Mouse (Mus musculus): ENCODE measurements around the gene Acvr1b.

Acvr1b gene

GRCm38 (mm10) chr15:101173421-101174211 is at the start of gene Acvr1b:
TSS of gene Acvr1b (plus strand) at chr15:101174067.
- peak; percentile 89 for DNase-seq (ENCODE audit: low spot score)

DNA sequence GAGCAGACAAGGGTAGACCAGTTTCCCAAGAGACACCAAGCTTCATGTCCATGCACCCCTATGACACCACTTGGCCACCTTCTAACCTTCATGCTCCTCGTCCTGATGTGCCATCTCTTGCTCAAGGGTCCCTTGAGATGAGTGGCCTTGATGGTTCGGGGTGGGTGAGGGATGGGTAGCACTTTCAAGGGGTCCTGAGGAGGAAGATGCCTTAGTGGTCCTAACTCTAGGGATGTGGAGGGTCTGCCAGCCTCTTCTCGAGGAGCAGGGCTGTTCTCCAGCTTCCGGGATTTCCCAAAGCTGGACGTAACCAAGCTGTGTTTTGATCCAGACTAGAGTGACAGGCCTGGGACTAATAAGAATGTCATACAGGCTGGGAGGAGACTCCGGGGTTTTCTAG is 48.3 kb upstream of the Acvr1b start:
- no peak for DNase-seq (ENCODE audit: low spot score)

DNA sequence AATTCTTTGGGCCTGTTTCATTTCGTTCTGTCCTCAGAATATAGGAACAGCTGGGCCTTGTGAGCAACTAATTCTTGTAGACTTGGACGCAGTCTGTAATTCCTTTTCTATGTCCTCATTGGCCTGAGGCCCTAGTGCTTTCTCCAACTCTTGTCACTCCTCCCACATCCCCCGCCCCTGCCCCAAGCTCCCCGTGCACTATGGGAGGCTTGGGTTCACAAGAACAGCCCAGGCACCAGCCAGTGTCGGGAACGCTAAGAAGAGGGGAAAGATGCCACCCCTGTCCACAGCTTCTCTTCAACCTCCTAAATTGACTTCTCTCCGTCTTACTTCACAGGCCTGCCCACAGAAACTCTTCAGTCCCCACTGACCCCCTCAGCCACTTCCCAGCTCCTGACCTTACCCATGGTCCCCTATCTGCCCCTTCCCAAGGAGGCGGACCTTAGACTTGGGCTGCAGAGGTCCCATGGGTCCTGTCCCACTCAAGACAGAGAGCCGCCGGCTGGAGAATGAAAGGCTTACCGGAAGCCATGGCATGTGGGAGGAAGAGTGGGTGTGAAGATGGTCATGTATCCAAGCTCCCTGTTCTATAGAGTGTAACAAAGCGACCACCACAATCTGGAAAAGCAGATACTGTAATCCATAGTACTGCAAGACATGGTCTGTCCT is 46.9 kb upstream of the Acvr1b start:
- no peak for DNase-seq (ENCODE audit: low spot score)

DNA sequence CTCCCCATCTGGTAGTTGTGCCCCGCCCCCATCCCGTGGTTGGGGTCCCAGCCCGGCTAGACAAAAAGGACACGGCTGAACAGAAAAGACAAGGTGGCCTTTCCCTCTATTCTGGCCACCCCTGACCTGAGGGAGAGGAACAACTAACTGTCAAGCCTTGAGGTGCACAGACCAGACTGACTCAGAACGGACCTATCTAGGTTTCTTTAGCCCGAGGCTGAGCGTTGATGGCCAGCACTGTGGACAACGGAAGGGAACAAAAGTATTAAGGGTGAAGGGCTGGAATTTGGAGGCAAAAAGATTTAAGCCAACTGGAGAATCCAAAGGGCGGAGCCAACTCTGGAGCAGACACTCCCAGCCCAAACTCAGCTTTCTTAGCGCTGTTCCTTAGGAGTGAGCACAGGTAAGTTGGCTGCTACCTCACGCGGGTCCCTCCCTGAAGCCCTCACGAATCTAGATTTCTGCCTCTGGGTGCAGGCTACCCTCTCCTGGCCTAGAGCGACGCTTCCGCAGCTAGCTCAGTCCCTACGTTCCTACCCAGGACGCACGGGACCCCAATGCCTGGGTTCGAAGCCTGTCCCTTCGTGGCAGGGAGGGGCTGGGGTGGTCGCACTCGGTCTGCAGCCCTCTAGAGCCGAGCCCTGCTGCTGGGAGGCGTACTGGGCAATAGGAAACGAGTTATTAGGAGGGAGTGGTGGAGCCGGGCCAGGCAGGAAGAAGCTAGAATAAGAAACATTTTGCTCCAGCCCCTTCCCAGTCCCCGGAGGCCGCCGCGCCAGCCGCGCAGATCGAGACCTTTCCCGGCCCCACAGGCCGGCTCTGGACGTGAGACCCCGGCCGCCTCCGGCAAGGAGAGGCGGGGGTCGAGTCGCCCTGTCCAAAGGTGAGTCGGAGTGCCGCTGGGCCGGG is 45.4 kb upstream of the Acvr1b start, which contains the start of gene Acvrl1:
Gene Acvrl1, plus strand, starts transcription at position 342 of the 909 bp plus-strand sequence.
- no peak for DNase-seq (ENCODE audit: low spot score)

GRCm38 (mm10) chr15:101129412-101129811 is 44.5 kb upstream of the Acvr1b start:
- DNase-seq (ENCODE audit: low spot score) = no peak

DNA sequence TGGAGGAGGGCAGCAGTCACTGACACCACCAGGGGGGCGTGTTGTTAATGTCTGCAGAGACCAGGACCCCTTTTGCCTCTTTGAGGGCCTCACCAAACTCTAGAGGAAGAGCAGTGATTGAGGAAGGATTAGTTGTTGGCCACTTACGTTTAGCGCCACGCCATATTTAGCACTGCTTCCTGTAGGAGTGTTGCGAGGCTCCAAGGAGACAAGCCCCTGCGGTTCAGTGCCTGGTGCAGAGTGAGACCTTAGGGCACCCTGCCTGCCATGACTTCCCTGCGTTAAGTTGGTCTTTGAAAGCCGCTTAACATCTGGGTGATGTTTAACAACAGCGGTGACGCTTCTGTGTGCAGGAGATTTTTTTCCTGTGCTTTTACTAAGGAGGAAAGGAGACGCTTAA is 42.4 kb upstream of the Acvr1b start:
- DNase-seq (ENCODE audit: low spot score) = no peak

GRCm38 (mm10) chr15:101132041-101132440 is 41.8 kb upstream of the Acvr1b start:
- no peak for DNase-seq (ENCODE audit: low spot score)

- DNase-seq (ENCODE audit: low spot score) = no peak
These were observed 41.1 kb upstream of the Acvr1b start for GRCm38 (mm10) chr15:101132761-101133160.

DNA sequence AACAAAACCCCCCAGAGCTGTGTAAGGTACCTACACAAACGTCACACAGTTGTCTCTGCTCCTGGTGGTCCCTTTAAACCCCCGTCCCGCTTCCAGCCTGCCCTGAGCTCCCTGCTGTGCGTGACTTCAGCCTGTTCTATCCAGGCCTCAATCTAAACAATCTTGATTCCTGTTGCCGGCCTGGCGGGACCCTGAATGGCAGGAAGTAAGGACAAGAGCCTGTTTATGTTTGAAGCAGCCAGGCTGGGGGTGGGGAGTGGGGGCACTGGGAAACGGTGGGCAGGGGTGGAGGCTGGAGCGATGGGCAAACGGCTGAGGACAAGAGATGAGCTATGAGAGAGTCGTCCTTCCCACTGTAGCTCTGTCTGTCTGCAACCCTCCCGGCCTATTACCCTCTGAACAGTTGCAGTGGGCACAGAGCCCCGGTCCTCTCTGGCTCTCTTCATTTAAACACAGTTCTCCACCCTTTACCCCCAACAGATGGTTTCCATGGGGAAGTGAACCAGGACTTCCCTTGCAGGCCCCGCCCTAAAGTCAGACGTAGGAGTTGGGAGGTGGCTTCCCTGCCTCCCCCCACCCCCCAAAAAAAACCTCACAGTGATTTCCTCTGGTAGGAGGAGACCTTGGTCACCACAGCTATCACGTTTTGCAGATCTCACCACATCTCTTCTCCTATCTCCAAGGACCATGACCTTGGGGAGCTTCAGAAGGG is 39.7 kb upstream of the Acvr1b start:
- DNase-seq (ENCODE audit: low spot score) = peak; percentile 67

DNA sequence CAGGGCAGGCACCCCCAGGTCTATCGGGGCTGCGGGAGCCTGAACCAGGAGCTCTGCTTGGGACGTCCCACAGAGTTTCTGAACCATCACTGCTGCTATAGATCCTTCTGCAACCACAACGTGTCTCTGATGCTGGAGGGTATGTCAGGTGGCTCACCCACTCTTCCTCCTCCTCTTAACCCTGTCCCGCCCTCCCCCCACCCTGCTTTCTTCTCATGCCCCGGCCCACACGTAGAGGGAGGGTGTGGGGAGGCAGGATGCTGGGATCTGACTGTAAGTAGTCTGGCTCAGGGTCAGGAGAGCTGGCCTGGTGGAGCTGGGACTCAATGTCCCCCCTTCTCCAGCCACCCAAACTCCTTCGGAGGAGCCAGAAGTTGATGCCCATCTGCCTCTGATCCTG is 38.5 kb upstream of the Acvr1b start:
- no peak for DNase-seq (ENCODE audit: low spot score)

GRCm38 (mm10) chr15:101137455-101137854 is 36.4 kb upstream of the Acvr1b start:
- DNase-seq (ENCODE audit: low spot score) = no peak

DNA sequence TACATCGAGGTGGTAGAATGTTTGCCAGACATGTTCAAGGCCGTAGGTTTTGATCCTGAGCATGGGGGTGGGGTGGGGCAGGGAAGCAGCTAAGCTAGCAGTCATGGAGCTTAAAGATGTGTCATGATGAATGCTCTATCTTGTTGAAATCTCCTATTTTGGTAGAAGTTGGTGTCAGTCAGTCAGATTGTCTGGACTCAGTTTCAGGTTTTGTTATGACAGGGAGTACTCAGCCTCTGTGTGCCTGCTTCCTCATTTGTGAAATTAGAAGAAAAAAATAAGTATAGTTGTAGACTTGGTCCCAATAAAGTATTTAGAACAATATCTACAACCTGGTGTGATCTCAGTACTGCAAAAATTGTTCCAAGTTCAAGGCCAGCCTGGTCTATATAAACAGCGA is 35.2 kb upstream of the Acvr1b start:
- no peak for DNase-seq (ENCODE audit: low spot score)

- DNase-seq (ENCODE audit: low spot score) = no peak
These were observed 34.0 kb upstream of the Acvr1b start for GRCm38 (mm10) chr15:101139885-101140284.

DNA sequence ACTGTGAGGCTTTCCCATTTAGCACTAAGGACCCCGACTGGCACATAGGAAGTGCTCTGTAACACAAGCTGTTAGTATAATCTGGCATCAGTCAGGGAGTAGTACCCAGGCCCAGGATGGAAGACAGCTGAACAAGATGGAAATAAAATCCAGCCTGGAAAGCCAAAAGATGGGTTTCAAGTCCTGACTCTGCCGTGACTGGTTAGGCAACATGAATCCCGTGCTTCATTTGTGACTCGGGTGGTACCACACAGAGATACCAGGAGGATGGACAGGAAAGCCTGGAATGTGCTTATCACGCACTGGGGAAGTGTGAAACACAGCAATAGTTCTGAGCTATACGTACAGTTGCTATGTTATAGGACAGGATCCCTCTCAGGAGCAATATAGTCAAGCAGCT is 33.3 kb upstream of the Acvr1b start:
- no peak for DNase-seq (ENCODE audit: low spot score)

DNA sequence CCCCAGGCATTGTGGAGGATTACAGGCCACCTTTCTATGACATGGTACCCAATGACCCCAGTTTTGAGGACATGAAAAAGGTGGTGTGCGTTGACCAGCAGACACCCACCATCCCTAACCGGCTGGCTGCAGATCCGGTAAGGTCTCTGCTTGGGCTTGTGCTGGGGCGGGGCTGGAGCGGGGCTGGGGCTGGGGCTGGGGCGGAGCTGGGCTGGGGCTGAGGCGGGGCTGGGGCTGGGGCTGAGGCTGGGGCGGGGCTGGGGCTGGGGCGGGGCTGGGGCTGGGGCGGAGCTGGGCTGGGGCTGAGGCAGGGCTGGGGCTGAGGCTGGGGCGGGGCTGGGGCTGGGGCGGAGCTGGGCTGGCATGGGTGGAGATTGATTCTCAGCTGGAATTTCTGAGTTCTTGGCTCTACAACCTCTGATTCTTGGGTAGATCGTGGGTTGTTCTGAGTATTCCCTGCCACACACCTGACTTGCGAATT is 32.8 kb upstream of the Acvr1b start:
- peak; percentile 83 for DNase-seq (ENCODE audit: low spot score)

GRCm38 (mm10) chr15:101142672-101143071 is 31.2 kb upstream of the Acvr1b start:
- DNase-seq (ENCODE audit: low spot score) = no peak

- no peak for DNase-seq (ENCODE audit: low spot score)
These were observed 30.4 kb upstream of the Acvr1b start for GRCm38 (mm10) chr15:101143494-101143893.

DNA sequence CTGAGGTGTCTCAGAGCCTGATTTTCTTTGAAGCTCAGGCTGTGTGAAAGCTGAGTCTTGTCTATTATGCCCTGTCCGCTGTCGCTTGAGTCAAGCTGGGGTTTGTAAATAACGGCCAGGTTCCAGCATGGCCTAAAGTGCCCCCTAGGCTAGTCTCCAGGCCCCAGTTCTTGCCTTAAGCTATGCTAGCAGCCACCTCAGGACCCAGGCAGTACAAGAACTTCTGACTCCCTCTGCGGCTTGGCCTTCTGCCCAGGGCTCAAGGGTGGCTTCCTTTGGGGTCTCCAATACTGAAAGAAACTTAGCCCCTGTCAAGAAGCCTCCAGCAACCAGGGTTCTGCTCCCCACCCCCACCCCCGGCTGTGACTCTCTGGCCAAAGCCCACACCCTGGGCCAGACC is 29.7 kb upstream of the Acvr1b start:
- DNase-seq (ENCODE audit: low spot score) = no peak

DNA sequence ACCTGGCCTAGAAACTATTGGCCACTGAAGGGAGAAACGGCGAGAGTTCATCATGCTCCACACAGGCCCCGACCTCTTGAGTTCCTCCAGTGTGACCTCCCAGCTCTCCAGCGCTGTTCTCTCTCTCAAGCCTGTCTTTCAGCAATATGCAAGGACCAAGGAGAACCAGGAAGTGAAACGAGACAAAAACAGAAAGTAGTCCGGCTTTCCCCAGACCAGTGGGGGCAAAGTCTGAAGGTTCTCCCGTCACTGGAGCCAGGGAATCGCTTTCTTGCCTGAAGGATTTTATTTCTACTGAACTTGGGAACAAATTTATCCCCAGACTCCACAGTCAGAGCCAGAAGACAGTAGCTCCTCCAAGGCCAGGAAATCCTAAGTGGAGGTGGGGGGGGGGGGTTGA is 29.1 kb upstream of the Acvr1b start:
- DNase-seq (ENCODE audit: low spot score) = peak; percentile 58

DNA sequence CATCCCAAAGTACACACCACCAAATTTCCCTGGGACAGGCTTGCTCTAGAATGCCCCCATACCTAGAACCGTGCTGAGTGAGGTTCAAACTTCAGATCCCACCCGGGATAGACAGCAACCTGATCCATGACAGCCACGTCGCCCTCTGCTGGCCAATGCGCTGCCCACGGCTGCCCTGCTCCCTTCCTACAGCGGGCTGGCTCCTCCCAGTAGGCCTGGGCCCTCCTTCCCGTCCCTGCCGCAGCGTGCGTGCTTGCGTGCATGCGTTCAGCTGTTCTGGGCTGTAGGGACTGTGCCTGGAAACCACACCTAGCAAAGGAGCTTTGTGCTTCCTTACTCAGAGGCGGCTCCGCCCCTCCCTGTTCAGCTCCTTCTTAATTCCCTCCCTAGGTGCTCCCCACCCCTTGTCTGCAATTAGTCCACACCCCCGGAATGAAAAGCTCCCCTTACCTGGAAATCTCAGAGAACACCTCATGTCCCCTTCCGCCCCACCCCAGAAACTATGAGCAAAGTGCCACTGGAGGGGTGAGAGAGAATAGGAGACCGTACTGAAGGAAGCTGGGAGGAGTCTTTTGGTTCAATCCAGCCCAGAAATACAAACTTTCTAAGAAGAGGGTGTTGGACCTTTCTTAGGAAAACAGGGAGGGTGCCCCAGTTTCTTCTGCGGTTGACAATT is 28.3 kb upstream of the Acvr1b start:
- DNase-seq (ENCODE audit: low spot score) = peak; percentile 96

Data from yolk sac, embryonic 10.5 days (tissue).